Mouse (Mus musculus) kidney, adult 2 months (tissue): ENCODE results near the gene Slc31a1.

Experiments
- CTCF ChIP-seq: fragments of 200-500 bp; conservative IDR thresholded peaks from 2 replicates; pipeline ENCODE4 v1.5.1; 2011; ENCODE audit warnings: low read depth, mild to moderate bottlenecking, control low read depth, low read length, moderate library complexity, mixed read lengths; ENCODE audit not compliant: insufficient read depth, insufficient read length
- POLR2A ChIP-seq: fragments of 200-500 bp; IDR thresholded peaks from one replicate; pipeline ENCODE4 v1.6.1; 2011; ENCODE audit warnings: low read depth, low read length, control low read depth

- TF ChIP-seq POLR2A (no peak), CTCF (no peak)
These were observed 37.3 kb downstream of the Slc31a1 start for GRCm38 (mm10) chr4:62397616-62398365.
